ENCODE assay signal across 17 mouse cellular contexts in the genomic region with DNA sequence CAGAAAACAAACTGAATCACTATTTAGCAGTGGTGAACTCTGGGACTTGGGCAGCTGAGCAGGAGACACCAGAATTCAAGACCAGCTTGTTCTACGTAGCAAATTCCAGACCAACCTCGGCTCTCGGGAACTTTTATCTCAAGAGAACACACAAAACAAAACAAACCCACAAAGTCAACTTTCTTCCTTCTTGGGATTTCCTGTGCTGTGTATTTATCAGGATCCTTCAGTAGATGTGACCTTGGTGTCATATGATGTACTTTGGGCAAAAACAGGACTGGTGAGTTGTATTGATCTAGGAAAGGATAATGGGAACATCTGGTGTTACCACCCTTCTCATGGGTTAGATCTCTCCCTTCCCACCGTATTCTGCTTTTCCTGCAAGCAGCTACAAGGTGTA. TPM values are rescaled to one million over a fixed set of nuclear protein-coding genes. Genes with fewer than 3 reads are reported as not detected.
DNase-seq lines count a peak whose midpoint lies in the region; ATAC-seq lines count a peak whose summit lies in the region.
"Had no signal": no experiment of that assay in that cellular context is flagged by ENCODE, and none has a peak within 500 bp of the region (broad histone marks: within the 10 kb centered on the region; RNA-seq: fewer than 3 reads in every experiment).

No protein-coding gene starts in this region.

- H3K4me1 ChIP-seq in heart, embryonic 12.5 days (replicated peaks) = peaks cover 36% of the 10 kb centered on the region
- H3K4me1 ChIP-seq in megakaryocyte, embryonic 14.5 days = peaks cover 87% of the 10 kb centered on the region
- peaks cover 35% of the 10 kb centered on the region for H3K4me1 ChIP-seq in hindbrain, embryonic 13.5 days (replicated peaks)
- H3K4me1 ChIP-seq in neural tube, embryonic 13.5 days (replicated peaks) = peaks cover 49% of the 10 kb centered on the region

- H3K27me3 ChIP-seq in heart, embryonic 12.5 days (replicated peaks) = no peaks in the 10 kb centered on the region
- H3K27me3 ChIP-seq in megakaryocyte, embryonic 14.5 days (replicated peaks) = no peaks in the 10 kb centered on the region
- no peaks in the 10 kb centered on the region for H3K27me3 ChIP-seq in hindbrain, embryonic 13.5 days
- H3K27me3 ChIP-seq in neural tube, embryonic 13.5 days = no peaks in the 10 kb centered on the region

- peak overlapping the region; percentile 99; the same call in 1 of the 2 replicates for H3K27ac ChIP-seq in heart, embryonic 12.5 days (ENCODE audit: poor library complexity, severe bottlenecking)
- peak overlapping the region; percentile 98 for H3K27ac ChIP-seq in hindbrain, embryonic 13.5 days
- peak overlapping the region; percentile 98 for H3K27ac ChIP-seq in neural tube, embryonic 13.5 days (replicated peaks)

- DNase-seq in heart, postnatal 10 days = no peak
- DNase-seq in natural killer cell, adult 2 months (ENCODE audit: low spot score in 2 of 2) = no peak
- DNase-seq: cerebellum, postnatal 14 days; lung, embryonic 14.5 days; retina, postnatal 1 day had no signal

- no peak overlapping the region for H3K4me2 ChIP-seq in heart, embryonic 12.5 days
- no peak overlapping the region for H3K4me2 ChIP-seq in hindbrain, embryonic 13.5 days
- H3K4me2 ChIP-seq in neural tube, embryonic 13.5 days = no peak overlapping the region
- H3K4me2 ChIP-seq: lung, embryonic 14.5 days had no signal

- H3K9ac ChIP-seq in heart, embryonic 12.5 days = no peak overlapping the region
- H3K9ac ChIP-seq in hindbrain, embryonic 13.5 days = no peak overlapping the region
- no peak overlapping the region for H3K9ac ChIP-seq in neural tube, embryonic 13.5 days
- H3K9ac ChIP-seq: lung, embryonic 14.5 days had no signal

- H3K9me3 ChIP-seq in heart, embryonic 12.5 days (replicated peaks) = no peaks in the 10 kb centered on the region
- H3K9me3 ChIP-seq in megakaryocyte, embryonic 14.5 days = no peaks in the 10 kb centered on the region
- H3K9me3 ChIP-seq in hindbrain, embryonic 13.5 days = no peaks in the 10 kb centered on the region
- H3K9me3 ChIP-seq in neural tube, embryonic 13.5 days = no peaks in the 10 kb centered on the region
- H3K9me3 ChIP-seq: heart, embryonic 10.5 days had no signal

- H3K36me3 ChIP-seq in heart, embryonic 12.5 days = no peaks in the 10 kb centered on the region
- H3K36me3 ChIP-seq in megakaryocyte, embryonic 14.5 days (replicated peaks; ENCODE audit: low read length) = no peaks in the 10 kb centered on the region
- no peaks in the 10 kb centered on the region for H3K36me3 ChIP-seq in hindbrain, embryonic 13.5 days
- no peaks in the 10 kb centered on the region for H3K36me3 ChIP-seq in neural tube, embryonic 13.5 days
- H3K36me3 ChIP-seq: heart, embryonic 10.5 days had no signal

- intact Hi-C loops in heart, postnatal 10 days (cut with DNase I) = no loop called here

- WGBS in heart, embryonic 12.5 days = 43% methylated on average over 4 of the region's 4 CpGs
- 88% methylated on average over 4 of the region's 4 CpGs for WGBS in hindbrain, embryonic 13.5 days
- 81% methylated on average over 4 of the region's 4 CpGs for WGBS in neural tube, embryonic 13.5 days

- no peak for ATAC-seq in heart, embryonic 12.5 days (ENCODE audit: insufficient number of reproducible peaks, low FRiP score)
- no peak for ATAC-seq in megakaryocyte, adult 5-6 weeks (ENCODE audit: poor library complexity, severe bottlenecking)
- no peak for ATAC-seq in hindbrain, embryonic 13.5 days (ENCODE audit: low FRiP score)
- no peak for ATAC-seq in neural tube, embryonic 13.5 days (ENCODE audit: low read depth)
- ATAC-seq in megakaryocyte progenitor cell, adult 5-6 weeks (replicated peaks; ENCODE audit: poor library complexity) = no peak
- ATAC-seq: intestine, embryonic 16.5 days had no signal

- H3K4me3 ChIP-seq in heart, embryonic 12.5 days = no peak overlapping the region
- H3K4me3 ChIP-seq in megakaryocyte, embryonic 14.5 days (replicated peaks) = peak overlapping the region; percentile 66
- H3K4me3 ChIP-seq in hindbrain, embryonic 13.5 days = no peak overlapping the region
- H3K4me3 ChIP-seq in neural tube, embryonic 13.5 days = no peak overlapping the region
- H3K4me3 ChIP-seq: heart, embryonic 10.5 days had no signal

RNA-seq across cellular contexts. Expression of gene Tex44, which starts 6.6 kb away (rescaled TPM):
- not detected in 2 replicates for polyA plus RNA-seq in heart, embryonic 12.5 days (2016; fragmentation: Nextera tagmentation; extraction: Ambion mirVana)
- not detected for total RNA-seq in heart, postnatal 10 days (2021)
- polyA plus RNA-seq in megakaryocyte, embryonic 14.5 days (2012; ENCODE audit: insufficient read depth, low replicate concordance) = not detected in 2 replicates
- total RNA-seq in megakaryocyte, adult 5-6 weeks (2015) = not detected in 2 replicates
- total RNA-seq in megakaryocyte, adult 5-6 weeks (2017) = not detected in 2 replicates
- not detected in 2 replicates for polyA plus RNA-seq in hindbrain, embryonic 13.5 days (2015; fragmentation: Nextera tagmentation; extraction: Ambion mirVana)
- polyA plus RNA-seq in neural tube, embryonic 13.5 days (2015; fragmentation: Nextera tagmentation; extraction: Ambion mirVana) = not detected in 2 replicates
- not detected in 2 replicates for total RNA-seq in megakaryocyte progenitor cell, adult 5-6 weeks (2015)
- total RNA-seq in megakaryocyte progenitor cell, adult 5-6 weeks (2017) = not detected in 2 replicates
- total RNA-seq: adrenal gland, adult 18-20 months; gastrocnemius, adult 18-20 months; left cerebral cortex, postnatal 10 days had no signal
- polyA plus RNA-seq: heart, embryonic 10.5 days; intestine, embryonic 16.5 days; lung, embryonic 14.5 days; urinary bladder, adult 2 months had no signal

RNA-seq across cellular contexts. Expression of gene Nmur1, which starts 6.8 kb away (rescaled TPM):
- not detected in 2 replicates for polyA plus RNA-seq in heart, embryonic 12.5 days (2016; fragmentation: Nextera tagmentation; extraction: Ambion mirVana)
- total RNA-seq in heart, postnatal 10 days (2021) = not detected
- 2.4 TPM in 1 of 2 replicates, not detected in the other for polyA plus RNA-seq in megakaryocyte, embryonic 14.5 days (2012; ENCODE audit: insufficient read depth, low replicate concordance)
- total RNA-seq in megakaryocyte, adult 5-6 weeks (2015) = not detected in 2 replicates
- not detected in 2 replicates for total RNA-seq in megakaryocyte, adult 5-6 weeks (2017)
- polyA plus RNA-seq in hindbrain, embryonic 13.5 days (2015; fragmentation: Nextera tagmentation; extraction: Ambion mirVana) = not detected in 2 replicates
- 0.49 TPM in 1 of 2 replicates, not detected in the other for polyA plus RNA-seq in neural tube, embryonic 13.5 days (2015; fragmentation: Nextera tagmentation; extraction: Ambion mirVana)
- 1.0 TPM in 1 of 2 replicates, not detected in the other for total RNA-seq in megakaryocyte progenitor cell, adult 5-6 weeks (2015)
- not detected in 2 replicates for total RNA-seq in megakaryocyte progenitor cell, adult 5-6 weeks (2017)
- total RNA-seq: adrenal gland, adult 18-20 months; gastrocnemius, adult 18-20 months had no signal
- polyA plus RNA-seq: lung, embryonic 14.5 days had no signal
